ENCODE assay signal across 8 mouse cellular contexts in the genomic region with DNA sequence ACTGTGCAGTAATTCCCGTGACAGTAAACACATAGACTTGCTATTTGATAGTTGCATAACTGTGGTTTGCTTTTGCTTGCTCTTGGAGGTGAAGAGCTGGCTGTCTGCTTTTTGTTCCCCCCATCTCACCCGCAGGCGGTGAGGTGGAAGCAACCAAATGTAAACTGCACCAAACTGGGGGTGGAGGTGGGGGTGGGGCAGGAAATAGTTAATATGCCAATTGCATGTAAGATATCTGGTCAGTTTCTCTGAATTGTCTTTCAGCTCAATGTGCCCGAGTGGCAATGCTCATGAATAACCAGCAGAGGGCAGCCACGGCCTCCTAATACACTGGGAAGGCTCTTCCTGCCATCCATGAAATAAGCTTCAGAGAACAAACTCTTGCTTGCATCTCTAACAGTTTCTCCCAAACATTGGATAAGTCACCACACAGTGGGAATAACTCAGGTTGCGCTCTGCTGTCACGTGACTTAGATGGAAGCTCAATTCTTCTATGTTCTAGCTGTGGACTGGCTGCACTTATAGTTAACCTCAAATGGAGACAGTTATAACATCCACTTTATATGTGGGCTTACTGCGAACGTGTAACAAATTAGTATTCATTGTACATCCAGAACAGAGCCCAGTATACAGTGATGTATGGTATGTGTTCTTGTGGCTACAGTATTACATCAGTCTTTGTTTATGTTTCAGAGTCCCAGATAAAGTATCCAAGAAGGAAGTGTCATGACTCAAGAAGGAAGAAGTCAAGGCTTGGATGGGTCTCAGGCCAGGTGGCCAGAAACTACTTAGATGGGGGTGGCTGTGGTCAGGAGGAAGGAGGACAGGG.
DNase-seq lines count a peak whose midpoint lies in the region; ATAC-seq and TF ChIP-seq lines count a peak whose summit lies in the region.
"Had no signal": no experiment of that assay in that cellular context is flagged by ENCODE, and none has a peak within 500 bp of the region (broad histone marks: within the 10 kb centered on the region; RNA-seq: fewer than 3 reads in every experiment).

No protein-coding gene starts in this region.

- TF ChIP-seq CTCF in hindbrain, postnatal 0 days (IDR thresholded peaks at IDR 0.05; ENCODE audit: low read depth) = peak; percentile 96

- no peak overlapping the region for H3K4me2 ChIP-seq in hindbrain, postnatal 0 days (ENCODE audit: low read depth, low read length)
- no peak overlapping the region for H3K4me2 ChIP-seq in midbrain, embryonic 12.5 days (replicated peaks)
- H3K4me2 ChIP-seq: liver, embryonic 15.5 days had no signal

- H3K27ac ChIP-seq in hindbrain, postnatal 0 days = no peak overlapping the region
- H3K27ac ChIP-seq in midbrain, embryonic 12.5 days (replicated peaks) = no peak overlapping the region
- H3K27ac ChIP-seq: liver, embryonic 15.5 days had no signal

- no peaks in the 10 kb centered on the region for H3K27me3 ChIP-seq in hindbrain, postnatal 0 days (ENCODE audit: insufficient read depth, low read length)
- peaks cover 15% of the 10 kb centered on the region for H3K27me3 ChIP-seq in midbrain, embryonic 12.5 days
- H3K27me3 ChIP-seq: liver, embryonic 15.5 days had no signal

- DNase-seq in NIH3T3 (ENCODE audit: low read depth) = peak; percentile 92
- peak; percentile 57 to 67 for DNase-seq in cerebellum, adult 18-20 months
- peak; percentile 70 for DNase-seq in forelimb bud, embryonic 11.5 days (ENCODE audit: low read depth, low spot score)
- peak; percentile 86 for DNase-seq in hindbrain, postnatal 0 days (ENCODE audit: low spot score)
- DNase-seq in left cerebral cortex, adult 18-20 months (ENCODE audit: low spot score in 2 of 2) = peak; percentile 70 to 77
- peak; percentile 15 to 67 for DNase-seq in spleen, postnatal 4 days (ENCODE audit: low spot score in 2 of 2)

- no peak overlapping the region for H3K4me3 ChIP-seq in hindbrain, postnatal 0 days (ENCODE audit: low read length)
- H3K4me3 ChIP-seq in midbrain, embryonic 12.5 days = no peak overlapping the region
- H3K4me3 ChIP-seq: liver, embryonic 15.5 days had no signal

- no peaks in the 10 kb centered on the region for H3K9me3 ChIP-seq in hindbrain, postnatal 0 days (ENCODE audit: low read length)
- H3K9me3 ChIP-seq in midbrain, embryonic 12.5 days = no peaks in the 10 kb centered on the region
- H3K9me3 ChIP-seq: liver, embryonic 15.5 days had no signal

- ATAC-seq in hindbrain, postnatal 0 days = peak; percentile 78
- ATAC-seq in midbrain, embryonic 12.5 days (ENCODE audit: low FRiP score, low read depth) = peak; percentile 66

- no peaks in the 10 kb centered on the region for H3K4me1 ChIP-seq in hindbrain, postnatal 0 days (ENCODE audit: insufficient read depth, low read length)
- H3K4me1 ChIP-seq in midbrain, embryonic 12.5 days = no peaks in the 10 kb centered on the region
- H3K4me1 ChIP-seq: liver, embryonic 15.5 days had no signal

- H3K36me3 ChIP-seq in hindbrain, postnatal 0 days (ENCODE audit: insufficient read depth, low read length) = no peaks in the 10 kb centered on the region
- no peaks in the 10 kb centered on the region for H3K36me3 ChIP-seq in midbrain, embryonic 12.5 days
- H3K36me3 ChIP-seq: liver, embryonic 15.5 days had no signal

- H3K9ac ChIP-seq in hindbrain, postnatal 0 days (replicated peaks; ENCODE audit: low read length) = 0 out of 2 replicates have a peak overlapping the region, but pooled peaks have one; percentile 13
- no peak overlapping the region for H3K9ac ChIP-seq in midbrain, embryonic 12.5 days (replicated peaks)
- H3K9ac ChIP-seq: liver, embryonic 15.5 days had no signal

- 31% methylated on average over 9 of the region's 9 CpGs for WGBS in hindbrain, postnatal 0 days
- WGBS in midbrain, embryonic 12.5 days = 37% methylated on average over 9 of the region's 9 CpGs

Comparison
In these comparisons a context has a peak if more than half of its experiments do, and no peak if none do; other contexts are left out.
1. DNase-seq: peak in every context shown above with its lines; median percentile 92 in NIH3T3; 86 in hindbrain, postnatal 0 days; 74 in left cerebral cortex, adult 18-20 months; 70 in forelimb bud, embryonic 11.5 days; 62 in cerebellum, adult 18-20 months; 41 in spleen, postnatal 4 days.